Mouse (Mus musculus) thymus, postnatal 36 days (tissue): ENCODE data around the gene Stat5b.

Source experiments
- DNase-seq, 2 experiments: peaks; one replicate each; pipeline ENCODE4 v3.0.0; 2022; ENCODE audit warnings: mixed read lengths in 2 of 2

The Stat5b gene

DNA sequence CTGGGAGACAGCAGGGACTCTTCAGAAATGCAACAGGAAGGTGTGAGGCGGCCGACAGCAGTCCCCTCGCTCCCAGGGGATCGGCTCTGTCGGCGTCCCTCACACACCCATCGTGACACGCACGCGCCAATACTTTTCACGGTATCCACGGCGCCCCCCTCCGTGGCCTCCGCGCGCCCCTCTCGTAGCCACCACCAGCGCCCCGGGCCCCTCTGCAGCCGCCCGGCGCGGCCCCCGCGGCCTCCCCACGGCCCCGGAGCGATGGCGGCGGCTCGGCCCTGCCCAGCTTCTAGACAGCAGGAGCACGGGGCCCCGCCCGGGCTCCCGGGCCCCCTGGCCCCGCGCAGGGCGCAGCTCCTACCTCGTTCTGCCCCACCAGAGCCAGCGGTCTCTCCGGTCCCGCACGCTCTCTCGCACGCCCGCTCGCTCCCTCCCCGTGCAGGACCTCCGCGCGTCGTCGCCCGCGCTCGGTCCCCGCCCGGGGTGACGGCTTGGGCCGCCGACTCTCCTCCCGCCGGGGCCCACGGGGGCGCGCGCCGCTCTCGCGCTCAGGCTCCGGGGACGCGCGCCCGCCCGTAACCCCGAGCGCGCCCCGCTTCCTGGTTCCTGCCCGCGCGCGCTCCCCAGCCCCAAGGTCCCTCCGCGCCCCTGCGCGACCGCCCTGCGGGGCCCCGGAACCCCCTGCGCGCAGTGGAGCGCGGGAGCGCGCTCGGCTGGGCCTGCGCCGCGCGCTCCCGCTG lies at the start of gene Stat5b:
Gene Stat5b, minus strand, starts transcription at position 687 of the 740 bp plus-strand sequence.
- DNase-seq: peak; percentile 90 to 94

DNA sequence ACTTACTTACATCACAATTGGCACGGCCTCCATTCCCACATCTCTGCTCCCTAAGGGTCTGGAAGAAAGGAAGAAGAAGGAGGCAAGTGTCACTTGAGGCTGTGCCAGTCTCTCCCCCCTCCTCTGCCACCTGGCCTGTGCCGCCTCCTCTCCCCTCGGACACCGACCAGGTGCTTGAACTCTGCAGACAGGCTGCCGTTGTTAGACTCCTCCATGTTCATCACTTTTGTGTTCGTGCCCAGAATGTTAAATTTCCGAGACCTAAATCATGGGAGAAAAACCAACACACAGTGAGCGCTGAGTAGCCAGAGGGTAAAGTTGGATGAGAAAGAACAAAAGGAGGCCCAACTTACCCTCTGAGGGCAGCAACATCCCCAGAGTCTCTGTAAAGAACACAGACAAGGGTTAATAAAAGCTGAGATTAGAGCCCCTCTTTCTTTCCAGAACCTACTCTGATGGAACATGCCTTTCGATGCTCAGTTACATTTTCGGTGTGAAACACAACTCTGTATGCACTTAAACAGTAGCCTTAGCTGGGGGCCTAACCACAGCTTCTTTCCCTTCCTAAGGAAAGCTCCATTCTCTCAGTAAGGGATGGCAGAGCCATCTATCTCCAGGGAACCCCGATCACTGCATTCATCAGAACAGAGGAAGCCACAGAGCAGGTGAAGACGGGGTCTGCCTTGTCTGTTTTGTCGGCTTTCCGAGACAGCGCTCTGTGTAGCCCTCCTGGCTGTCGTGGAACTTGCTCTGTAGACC lies 48.1 kb upstream of the Stat5b start:
- DNase-seq: no peak

DNA sequence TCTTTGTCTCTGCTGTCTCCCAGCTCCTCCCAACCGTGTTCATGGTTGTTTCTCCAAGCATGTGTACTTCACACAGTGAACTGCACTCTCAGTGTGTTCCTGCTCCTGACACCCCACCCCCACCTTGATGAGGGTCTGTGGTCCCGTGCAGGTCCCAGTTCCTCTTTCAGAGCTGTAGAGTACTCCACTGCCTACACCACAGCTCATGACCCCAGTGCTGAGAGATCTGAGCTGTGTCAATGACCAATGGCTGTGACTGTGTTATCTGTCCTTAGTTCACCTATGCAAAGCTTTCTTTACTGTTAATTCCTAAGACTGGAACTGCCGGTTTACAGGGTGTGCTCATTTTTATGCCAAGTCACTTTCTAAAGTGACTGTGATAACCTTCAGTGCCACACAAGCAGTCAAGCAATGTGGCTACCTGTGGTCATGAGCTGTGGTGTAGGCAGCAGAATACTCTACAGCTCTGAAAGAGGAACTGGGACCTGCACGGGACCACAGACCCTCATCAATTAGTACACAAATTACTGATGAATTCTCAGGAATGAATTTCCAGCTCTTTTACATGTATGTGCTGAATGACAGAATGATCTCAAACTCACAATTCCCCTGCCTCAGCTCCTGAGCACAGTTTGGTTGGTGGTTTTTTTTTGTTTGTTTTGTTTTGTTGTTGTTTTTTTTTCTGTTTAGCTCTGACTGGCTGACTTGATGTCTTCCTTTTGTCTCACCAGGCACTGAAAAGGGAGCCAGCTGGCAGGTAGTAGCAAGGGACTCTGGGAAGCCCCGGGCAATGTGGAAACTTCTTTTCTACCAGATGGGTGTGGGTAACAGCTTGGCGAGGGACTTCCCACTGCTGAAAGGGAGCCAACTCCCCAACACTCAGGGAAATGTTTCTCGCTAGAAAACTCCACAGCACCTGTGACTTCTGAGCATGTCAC lies 47.0 kb upstream of the Stat5b start:
- DNase-seq: peak; percentile 46 to 72

DNA sequence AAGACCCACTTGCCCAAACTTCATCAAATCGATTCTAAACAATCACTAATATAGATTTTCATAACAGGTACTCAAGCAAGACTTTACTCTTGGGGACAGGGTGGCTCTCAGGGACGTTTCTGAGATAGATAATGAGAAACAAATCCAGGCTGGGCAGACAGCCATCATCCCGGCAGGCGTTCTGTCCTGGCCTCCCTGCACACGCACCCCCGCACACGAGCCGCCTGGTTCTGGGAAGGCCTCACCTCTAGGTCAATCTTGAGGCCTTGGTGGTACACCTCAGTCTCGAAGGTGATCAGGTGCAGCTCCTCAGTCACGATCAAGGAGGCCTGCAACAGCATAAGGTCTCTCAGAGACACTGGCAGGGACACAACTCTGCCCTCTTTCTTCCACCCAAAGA lies 45.6 kb upstream of the Stat5b start:
- no peak for DNase-seq

DNA sequence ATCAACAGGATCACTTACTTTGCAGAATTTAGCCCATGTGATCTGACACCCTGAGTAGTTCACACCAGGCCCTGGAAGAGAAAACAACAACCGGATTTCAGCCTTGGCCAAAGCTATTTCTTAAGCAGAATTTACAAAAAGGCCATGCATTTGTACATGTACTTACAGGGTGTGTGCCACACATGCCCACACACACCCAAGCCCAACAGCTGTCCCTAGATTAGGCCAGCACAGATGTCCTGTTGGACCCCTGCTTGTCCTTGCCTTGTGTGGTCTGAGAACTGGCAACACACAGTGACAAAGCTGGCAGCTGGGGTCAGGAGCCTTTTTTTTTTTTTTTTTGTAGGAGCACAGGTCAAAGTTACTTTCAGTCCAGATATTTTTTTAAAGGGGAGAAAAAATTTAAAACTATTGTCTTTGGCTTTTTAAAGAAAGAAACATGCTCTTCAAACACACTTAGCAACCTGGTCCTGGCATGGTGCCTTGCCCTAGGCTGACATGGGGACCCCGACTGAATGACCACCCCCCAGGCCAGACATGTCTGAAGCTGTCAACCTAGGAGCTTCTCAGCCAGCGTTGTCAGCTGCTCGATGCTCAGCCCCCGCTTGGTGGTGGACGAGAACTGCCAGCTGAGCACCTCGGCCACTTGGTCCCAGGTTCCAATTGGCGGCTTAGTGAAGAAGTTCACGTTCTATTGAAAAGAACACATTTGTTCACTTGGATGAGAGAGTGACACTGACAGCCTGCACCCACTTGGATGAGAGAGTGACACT lies 43.8 kb upstream of the Stat5b start:
- peak in 1 of 2 experiments; percentile 24 for DNase-seq

DNA sequence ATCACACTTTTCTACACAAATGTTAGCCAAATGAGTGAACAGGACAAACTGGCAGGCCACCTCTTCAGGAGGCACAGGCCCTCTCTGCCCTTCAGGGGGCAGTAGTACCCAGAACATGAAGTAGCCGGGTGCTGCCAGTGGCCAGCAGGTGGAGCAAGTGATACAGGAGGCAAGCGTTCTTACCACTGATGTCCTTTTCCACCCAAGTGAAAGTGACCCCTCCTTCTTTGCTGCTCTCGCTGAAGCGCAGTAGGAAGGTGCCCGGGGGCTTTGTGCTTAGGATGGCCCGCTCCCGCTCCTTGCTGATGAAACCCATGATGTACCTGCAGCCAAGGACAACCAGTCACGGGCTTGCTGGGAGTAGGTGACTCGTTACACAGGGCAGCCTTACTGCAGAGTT lies 43.0 kb upstream of the Stat5b start:
- DNase-seq: peak; percentile 90 to 91

DNA sequence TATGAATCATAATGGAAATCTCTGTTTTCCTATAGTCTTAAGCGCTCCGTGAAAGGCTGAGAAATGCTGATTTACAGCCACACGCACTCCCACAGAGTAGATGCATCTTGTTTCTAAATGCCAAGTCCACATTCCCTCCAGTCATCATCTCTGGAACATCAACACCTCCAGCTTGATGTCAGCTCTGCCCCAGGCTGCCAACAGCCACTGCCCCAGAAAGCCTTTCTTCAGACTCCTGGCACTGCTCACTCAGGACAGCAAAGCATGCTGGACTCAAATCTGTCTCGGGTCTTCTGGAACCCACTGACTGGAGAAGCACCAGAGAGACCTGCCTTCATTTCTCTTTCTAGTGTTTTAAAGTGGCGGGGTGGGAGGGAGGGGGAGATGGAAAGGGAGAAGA lies 41.9 kb upstream of the Stat5b start:
- peak in 1 of 2 experiments; percentile 31 for DNase-seq

DNA sequence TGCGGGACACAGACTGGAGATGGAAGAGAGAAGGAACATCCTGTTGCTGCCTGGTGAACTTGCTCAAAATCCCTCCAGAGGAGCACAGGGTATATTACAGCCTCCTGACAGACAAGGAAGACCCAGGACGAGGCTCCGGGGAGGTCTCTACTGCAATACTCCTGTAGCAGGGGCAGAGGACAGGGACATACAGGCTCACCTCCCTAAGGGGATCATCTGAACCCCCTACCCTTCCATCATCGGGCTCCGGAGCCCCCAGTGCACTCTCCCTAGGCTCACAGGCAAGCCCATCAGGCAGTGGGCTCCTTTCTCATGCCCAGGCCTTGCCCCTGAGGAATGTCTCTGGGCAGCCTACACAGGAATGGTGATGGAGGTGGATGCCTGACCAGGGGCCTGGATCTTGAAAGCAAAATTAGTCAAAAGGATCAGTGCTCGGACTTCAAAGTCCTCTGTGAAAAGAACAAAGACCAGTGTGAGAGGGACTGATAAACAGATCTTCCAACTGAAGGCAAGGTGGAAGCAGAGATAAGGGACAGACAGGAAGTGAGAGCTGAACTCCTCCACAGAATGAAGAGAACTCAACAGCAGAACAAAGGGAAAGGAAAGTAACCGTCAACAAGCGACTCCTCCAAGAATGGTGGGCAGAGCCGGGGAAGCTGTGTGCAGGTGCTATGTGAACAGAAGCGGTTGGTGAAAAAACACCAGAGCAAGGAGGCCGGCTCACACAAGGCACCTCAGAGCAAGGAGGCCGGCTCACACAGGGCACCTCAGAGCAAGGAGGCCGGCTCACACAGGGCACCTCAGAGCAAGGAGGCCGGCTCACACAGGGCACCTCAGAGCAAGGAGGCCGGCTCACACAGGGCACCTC lies 41.0 kb upstream of the Stat5b start:
- DNase-seq: peak; percentile 75 to 86

DNA sequence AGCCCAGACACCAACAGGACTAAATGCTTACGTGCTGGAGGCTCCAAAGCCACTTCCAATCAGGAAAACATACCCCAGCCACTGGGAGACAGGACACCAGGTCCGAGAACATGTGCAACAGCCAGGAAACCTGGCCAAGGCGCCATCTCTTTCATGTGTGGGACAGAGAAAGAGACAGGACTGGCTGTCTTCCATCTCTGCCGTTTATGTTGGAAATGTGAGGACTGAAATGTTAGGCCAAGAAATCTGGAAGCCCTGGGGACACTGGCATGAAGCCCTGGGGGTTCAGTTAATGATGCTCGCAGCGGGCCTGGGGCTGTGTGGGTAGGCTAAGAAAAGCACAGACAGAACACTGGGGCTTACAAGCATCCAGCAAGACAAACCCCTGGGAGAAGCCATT lies 40.0 kb upstream of the Stat5b start:
- no peak for DNase-seq

DNA sequence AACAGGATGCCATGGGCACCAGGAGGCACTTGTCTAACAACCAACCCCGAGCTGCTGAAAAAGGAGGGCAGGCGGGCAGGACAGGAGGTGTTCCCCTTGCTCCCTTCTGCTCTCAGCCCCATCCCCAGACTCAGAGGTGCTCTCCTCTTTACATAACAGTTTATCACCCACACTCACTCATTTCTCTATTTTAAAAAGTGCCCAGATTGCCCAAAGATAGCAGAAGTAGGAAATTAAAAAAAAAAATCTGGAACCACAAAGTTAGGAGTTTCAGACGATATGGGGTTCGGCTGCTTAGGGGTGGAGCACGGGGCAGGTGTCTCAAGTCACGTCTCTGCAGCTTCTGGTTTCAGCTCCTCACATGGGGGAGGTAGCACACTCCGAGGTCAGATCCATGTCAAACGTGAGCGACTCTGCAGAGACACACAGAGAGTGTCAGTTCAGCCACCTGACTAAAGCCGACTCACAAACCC lies 37.9 kb upstream of the Stat5b start:
- peak; percentile 36 to 60 for DNase-seq

DNA sequence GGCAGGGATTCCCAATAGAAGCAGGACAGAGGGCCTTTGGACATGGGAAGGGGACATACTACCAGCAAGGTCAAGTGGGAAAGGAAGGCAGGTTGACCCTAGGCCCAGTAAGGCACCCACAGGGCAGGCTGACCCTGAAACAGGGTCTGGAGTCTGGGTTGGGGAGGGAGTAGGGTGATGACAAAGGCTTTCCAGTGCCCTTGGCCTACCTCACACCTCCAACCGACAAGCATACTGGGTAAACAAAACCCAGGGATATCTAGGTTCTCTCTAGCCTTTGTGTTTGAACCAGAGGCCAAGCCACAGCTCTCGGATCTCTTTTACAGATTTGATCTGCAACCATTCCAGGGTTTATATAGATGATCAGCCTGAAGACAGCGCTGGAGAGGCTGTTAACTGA lies 37.2 kb upstream of the Stat5b start:
- DNase-seq: no peak

DNA sequence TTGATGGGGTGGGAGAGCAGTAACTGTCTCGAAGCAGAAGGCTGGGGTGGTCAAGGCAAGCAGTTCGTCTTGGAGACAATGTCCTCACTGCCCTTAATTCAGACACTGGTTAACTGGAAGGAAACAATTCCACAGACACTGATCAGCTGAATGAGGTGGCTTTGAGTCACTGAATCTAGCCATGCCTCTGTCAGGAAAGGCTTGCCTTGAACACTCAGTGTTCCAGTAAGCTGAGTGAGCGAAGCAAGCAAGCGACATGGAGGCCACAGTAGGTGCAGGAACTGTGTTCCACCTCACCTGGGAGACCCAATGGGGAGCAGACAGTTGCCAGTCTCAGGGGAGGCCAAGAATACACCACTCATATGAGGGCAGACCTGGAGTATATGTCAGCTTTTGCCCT lies 36.7 kb upstream of the Stat5b start:
- DNase-seq: no peak

DNA sequence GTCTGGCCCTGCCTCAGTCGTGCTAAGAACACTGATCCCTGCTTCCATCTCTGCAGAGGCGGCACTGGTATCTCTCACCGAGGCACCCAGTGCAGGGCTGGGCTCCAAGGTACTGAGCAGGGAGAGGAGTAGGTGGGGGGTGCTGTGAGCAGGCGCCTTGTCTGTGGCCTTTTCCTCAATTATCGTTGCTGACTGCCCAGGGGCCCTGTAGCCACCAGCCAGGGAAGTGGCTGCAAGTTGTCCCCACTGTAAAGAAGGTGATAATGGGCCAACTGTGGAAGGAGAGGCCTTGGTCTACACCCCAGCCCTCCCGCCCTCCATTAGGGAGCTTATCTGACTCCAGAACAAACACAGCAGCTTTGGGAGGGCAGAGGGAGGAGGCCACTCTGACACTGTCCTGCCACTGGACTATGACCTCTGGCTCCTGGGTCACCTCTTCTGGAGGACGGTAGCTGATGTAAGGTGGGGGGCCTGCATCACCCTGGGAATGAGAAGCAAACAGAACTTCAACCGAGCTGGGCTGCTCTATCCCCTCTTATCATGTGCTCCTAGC lies 35.7 kb upstream of the Stat5b start:
- DNase-seq: no peak

DNA sequence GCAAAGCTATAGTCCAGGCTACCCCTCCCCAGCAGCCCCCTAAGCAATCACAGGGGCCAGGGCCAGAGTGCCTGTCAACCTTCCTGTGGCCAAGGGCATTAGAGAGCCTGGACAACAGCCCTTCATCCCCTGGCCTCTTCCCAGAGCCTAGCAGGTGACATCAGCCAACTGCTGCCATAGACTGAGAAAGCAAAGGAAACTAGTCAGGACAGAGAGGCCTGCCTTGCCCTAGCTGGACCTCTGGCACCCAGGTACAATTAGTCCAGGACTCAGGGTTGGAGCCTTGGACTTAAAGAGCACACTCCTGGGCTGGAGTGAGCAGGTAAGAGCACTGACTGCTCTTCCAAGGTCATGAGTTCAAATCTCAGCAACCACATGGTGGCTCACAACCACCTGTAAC lies 34.9 kb upstream of the Stat5b start:
- no peak for DNase-seq

DNA sequence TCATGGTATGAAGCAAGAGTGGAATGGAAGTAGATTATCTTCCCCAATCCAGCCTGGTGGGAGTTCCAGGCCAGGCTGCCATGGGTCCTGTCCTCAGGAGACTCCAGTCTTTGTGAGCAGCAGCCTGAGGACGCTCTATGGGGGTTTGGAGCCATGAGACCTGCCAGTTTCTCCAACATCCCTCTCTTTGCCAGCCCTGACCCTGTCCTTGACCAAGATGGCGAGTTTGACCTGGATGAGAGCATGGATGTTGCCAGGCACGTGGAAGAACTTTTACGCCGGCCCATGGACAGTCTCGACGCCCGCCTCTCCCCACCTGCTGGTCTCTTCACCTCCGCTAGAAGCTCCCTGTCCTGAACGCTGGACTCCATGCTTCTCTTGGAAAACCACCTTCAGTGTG lies 33.1 kb upstream of the Stat5b start:
- no peak for DNase-seq

DNA sequence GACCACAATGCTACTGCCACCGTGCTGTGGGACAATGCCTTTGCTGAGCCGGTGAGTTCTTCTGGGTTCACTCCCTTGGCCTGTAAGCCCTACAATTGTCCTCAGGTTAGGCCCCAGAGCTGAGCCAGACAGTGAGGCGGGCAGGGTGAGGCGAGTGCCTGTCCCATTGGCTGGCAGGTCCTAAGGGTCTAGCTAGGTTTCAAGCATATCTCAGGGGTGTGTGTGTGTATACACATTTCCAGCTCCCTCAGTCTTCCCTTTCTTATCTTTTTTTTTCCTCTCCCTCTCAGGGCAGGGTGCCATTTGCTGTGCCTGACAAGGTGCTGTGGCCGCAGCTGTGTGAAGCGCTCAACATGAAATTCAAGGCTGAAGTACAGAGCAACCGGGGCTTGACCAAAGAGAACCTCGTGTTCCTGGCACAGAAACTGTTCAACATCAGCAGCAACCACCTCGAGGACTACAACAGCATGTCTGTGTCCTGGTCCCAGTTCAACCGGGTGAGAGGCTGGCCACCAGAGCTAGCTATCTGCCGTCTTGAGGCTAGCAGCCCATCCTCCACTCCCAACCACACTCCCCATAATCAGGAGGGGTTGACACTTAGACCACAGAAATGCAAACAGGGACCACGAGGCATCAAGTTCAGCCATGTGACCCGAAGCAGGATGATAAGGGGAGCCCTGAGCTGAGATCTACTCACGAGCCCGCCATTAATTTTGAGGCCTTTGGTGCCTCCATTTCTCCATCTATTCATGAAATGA lies 29.0 kb upstream of the Stat5b start:
- no peak for DNase-seq

DNA sequence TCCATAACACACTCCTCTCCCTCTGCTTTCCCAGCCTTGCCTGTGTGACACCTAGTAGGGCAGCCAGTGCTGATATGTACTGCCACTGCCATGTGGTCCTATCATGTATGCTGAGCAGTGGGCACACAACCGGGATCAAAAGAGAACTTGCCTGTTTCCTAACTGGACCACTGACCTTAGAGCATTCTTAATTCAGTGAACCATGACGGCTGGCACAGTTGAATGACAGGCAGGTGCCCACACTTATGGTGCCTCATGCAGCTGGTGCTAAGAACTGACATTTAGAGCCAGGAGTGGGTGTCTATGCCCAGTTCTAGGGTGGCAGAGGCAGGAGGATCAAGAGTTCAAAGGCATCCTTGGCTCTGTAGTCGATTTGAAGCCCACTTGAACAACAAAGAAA lies 25.2 kb upstream of the Stat5b start:
- DNase-seq: no peak

DNA sequence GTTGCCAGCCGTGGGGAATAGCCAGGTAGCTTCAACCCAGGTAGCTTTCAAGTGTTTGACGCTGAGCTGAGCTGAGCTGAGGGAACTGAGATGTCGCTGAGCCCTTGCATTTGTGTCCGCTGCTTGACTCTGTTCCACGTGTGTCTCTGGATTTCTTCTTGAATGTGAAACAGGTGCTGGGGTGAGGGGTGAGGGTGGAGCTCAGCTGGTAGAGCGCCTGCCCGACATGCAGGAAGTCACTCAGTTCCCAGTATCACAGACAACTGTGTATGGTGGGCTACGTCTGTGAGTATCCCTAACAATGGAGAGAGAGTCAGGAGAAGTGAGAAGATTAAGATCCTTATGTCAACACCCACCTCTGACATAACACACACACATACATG lies 20.4 kb upstream of the Stat5b start:
- peak; percentile 55 to 75 for DNase-seq

DNA sequence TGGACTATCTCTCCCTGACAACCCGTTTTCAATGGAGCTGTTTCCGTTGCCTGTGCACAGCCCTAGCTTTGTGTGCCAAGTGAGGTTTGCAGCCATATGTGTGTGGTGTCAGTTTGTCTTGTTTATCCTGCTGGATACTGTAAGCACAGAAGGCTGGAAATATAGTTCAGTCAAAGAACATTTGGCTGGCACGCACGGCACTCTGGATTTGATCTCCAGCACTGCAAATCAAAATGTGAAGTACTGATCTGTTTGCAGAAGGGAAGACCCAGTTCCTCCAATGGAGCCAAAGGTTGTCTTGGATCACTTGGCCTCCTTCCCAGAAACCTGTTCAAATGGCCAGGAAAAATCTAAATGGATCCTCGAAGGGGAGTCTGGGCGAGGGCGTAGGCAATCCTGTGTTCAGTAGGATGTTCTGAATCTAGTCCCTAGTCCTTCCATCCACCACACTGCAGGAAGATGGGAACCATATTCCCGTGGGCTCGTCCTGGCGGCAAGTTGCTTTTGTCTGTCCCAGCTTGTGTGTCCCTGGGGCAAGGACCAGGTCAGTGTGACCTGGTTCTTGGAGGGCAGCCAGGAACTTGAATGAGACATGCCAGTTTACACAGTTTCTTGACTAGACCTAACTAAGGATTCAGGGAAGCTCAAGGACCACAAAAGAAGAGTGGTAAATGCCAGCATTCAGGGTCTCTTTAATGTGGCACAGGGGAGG lies 19.9 kb upstream of the Stat5b start:
- DNase-seq: no peak

DNA sequence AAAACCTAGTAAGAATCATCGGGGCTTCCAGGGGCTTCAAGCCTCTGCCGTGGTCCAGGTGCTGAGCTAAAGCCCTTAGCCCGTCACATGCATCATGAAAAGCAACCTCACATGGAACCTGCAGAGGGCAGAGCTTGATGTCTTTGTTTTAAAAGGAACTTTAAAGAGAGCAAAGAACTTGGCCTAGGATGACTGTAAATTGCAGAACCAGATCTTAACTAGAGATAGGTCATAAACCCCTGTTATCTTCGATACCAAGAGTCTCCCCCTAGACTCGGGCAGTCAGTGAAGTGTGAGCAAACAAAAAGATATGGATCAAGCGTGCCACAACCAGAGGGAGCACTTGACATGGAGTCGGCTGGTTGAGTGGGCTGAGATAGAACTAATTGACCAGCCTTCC lies 15.1 kb upstream of the Stat5b start:
- no peak for DNase-seq
